Mouse (Mus musculus): ENCODE measurements around the gene Shd.

DNA sequence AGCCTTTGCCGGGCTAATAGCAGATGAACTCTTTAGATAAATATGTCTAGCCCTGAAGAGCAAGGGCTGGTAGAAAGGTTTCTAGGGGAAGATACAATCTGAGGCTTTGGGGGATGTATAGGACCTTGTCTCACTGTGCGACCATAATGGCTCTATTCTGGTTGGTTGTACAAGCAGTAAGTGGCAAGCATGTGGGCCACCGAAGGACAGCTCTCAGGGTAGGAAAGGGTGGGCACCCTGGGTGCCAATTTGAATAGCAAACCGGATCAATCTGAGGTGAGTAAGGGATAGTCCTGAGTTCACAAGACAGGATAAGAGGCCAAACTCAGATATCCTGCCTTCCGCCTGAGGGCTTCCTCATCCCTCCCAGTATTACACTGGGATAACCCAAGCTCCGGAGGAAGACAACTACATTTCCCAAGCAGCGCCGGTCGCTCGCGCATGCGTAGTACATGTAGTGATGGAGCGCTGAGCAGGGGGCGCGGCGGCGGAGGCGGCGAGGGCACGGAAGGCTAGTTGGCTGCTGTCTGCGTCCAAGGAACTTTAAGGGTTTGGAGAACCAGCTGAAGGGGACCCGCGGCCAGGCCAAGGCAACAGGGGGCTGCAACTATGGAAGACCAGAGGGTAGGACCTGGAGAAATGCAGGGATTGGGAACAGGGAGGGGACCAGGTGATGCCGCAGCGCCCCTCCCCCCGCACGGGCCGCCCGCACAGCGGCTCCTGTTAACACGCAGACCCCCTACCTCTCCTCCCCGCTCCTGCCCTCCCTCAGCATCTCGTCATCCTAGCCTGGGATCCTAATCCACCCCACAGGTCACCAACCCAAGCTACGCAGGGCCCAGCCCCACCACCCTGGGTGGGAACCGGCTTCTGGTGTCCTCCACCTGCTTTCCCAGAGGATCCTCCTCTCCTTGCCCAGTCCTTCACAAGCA lies 16.0 kb downstream of the Shd start, which contains the start of gene Fsd1:
- TF ChIP-seq MYOD1 (IDR thresholded peaks at IDR 0.05; ENCODE audit: control insufficient read depth, insufficient read length, low read depth) (no peak), CTCF (IDR thresholded peaks at IDR 0.05; ENCODE audit: control insufficient read depth, insufficient read depth, insufficient read length) (no peak), USF1 (IDR thresholded peaks at IDR 0.05; ENCODE audit: low read depth) (no peak), MAX (IDR thresholded peaks at IDR 0.05) (no peak), MYOG (IDR thresholded peaks at IDR 0.05; ENCODE audit: control insufficient read depth, extremely low read depth, insufficient read length) (no peak), CEBPB (IDR thresholded peaks at IDR 0.05; ENCODE audit: low read depth) (no peak)
